Mouse (Mus musculus) monocyte, adult 5-6 weeks (primary cell): ENCODE data around the gene Ldlrad3. TPM values are rescaled to one million over a fixed set of nuclear protein-coding genes. Genes with fewer than 3 reads are reported as not detected.
A peak's percentile ranks its signal among the peaks of the same experiment; 100 is the strongest.

Experiments used
- ATAC-seq: fragments of 153-309, 156-312 bp; replicated peaks from 2 replicates; pipeline ENCODE4 v1.8.0; 2017; ENCODE audit warnings: mild to moderate bottlenecking; ENCODE audit not compliant: low TSS enrichment, insufficient number of reproducible peaks, severe bottlenecking, poor library complexity, low FRiP score
- total RNA-seq: library from RNA; stranded (forward); fragments of 200-1000, 200-491, 200-594 nt; gene quantifications from 3 replicates; pipeline ENCODE4 v1.2.3, GENCODE M21; 2017

Ldlrad3 gene
- 99.1 to 119 TPM (median 107 TPM) in 3 replicates for total RNA-seq

- peak; percentile 66 for ATAC-seq
These were observed at the start of gene Ldlrad3 for GRCm38 (mm10) chr2:102185951-102186561. Gene Ldlrad3 (minus strand): TSS chr2:102186385.

DNA sequence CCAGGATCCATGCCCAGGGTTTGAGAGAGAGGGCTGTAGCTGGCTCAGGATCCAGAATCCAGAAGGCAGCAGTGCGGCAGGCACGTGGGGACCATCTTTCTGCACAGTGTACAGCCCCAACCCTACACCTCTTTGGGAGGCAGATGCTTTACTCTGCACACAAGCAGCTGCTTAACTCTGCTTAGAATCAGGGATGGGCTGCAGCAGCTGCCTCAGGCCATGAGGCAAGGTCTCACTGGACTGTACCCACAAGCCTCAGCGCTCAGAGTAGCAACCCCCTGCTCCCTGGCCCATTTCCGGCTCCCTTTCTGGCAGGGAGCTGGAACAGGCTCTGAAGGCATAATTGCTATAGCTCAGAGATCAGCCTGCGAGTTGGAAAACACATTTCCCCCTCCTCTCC lies 45.3 kb upstream of the Ldlrad3 start:
- ATAC-seq, result no peak

GRCm38 (mm10) chr2:102229126-102229525 lies 42.9 kb upstream of the Ldlrad3 start:
- no peak for ATAC-seq

- no peak for ATAC-seq
These were observed 42.1 kb upstream of the Ldlrad3 start for GRCm38 (mm10) chr2:102228331-102228730.

- no peak for ATAC-seq
These were observed 41.7 kb upstream of the Ldlrad3 start for GRCm38 (mm10) chr2:102227839-102228238.

DNA sequence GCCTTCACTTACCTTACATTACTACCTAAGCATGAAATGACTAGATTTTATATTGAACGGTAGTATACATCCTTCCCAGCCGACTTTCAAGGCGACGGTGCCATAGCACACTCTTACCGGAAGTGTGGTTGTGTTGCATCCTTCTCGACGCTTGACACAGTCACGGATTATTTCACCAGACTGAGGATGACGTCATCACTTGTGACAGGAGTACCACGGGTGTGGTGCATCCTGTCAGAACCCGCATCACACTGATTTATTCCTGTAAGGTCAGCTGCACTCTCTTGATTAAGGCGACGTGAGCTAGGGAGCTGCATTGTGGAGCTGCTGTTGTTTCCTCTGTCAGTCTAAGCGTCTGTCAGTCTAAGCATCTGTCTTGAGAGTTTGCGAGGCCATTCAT lies 40.1 kb upstream of the Ldlrad3 start:
- ATAC-seq, result peak; percentile 76

- ATAC-seq, result no peak
These were observed 37.4 kb upstream of the Ldlrad3 start for GRCm38 (mm10) chr2:102223355-102224128.

- ATAC-seq, result no peak
These were observed 36.6 kb upstream of the Ldlrad3 start for GRCm38 (mm10) chr2:102222749-102223148.

DNA sequence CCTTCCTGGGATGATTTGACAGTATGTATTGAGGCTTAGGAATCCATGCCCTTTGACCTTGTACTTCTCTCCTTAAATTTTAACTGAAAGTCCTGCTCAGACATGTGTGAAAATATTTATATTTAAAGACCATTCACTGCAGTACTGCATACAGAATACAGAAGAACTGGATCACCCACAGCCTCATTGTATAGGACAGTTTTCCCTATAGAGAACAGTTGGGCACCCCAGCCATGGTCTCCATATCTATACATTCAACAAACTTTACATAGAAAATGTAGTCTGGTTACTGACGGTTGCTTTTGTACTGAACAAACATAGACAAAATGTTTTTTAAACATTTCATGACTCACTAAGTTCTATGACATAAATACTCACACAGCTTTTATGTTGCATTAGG lies 30.6 kb upstream of the Ldlrad3 start:
- ATAC-seq, result no peak

- ATAC-seq, result no peak
These were observed 25.9 kb upstream of the Ldlrad3 start for GRCm38 (mm10) chr2:102212096-102212495.

DNA sequence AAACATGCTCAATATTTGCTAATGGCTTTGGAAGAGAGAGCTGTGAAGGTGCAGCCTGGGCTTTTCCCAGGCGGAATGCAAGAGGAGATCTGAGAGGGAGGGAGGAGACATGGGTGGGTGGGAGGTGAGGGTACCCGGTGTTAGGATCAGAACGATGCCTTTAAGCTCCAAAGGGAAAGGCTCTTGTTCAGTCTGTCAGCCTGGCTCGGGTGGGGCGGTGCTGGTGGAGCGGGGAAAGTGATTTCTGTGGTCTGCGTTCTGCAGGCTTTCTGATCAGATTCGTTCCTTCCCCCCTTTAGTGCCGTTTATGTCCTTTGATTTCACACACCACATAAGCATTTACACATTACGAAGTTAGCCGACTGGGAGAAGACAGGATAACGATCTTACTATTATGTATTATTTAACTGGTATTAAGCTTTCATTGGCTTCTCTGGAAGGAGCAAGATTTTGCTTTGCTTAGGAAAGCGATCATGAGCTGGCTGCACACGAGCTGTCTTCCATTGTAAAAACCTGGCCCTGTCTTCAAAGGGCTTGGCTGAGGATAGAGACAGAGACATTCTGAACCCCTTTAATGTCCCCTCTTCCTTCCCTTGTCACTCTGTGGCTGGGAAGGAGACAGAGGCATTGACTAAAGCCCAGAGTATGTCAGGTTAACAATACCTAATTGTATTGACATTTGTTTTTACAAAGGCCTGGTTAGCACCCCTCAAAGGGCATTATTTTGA lies 19.7 kb upstream of the Ldlrad3 start:
- no peak for ATAC-seq

DNA sequence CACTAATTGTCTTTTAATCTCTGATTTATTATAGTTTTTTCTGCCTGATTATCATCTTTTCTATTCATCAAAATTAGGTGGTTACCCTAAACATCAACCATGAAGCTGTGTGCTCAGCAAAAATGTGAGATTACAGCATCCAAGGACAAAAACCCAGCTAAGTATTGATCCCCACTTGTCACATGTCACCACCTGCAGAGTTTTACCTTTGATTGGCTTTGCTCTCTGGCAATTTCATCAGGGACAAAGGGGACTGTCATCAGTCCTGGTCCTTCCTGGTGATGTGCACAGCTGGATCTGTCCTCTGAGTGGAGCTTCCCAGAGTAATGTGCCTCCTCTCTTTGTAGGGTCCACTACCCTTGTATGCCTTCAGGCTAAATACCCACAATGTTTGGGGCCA lies 17.3 kb upstream of the Ldlrad3 start:
- ATAC-seq, result no peak

GRCm38 (mm10) chr2:102202211-102202770 lies 16.1 kb upstream of the Ldlrad3 start:
- ATAC-seq, result no peak

- ATAC-seq, result peak; percentile 97
These were observed 15.2 kb upstream of the Ldlrad3 start for GRCm38 (mm10) chr2:102201198-102201948.

- no peak for ATAC-seq
These were observed 11.1 kb upstream of the Ldlrad3 start for GRCm38 (mm10) chr2:102197332-102197731.

- no peak for ATAC-seq
These were observed 10.5 kb upstream of the Ldlrad3 start for GRCm38 (mm10) chr2:102196709-102197108.

- peak; percentile 57; the same call in 1 of the 2 replicates for ATAC-seq
These were observed 9.3 kb upstream of the Ldlrad3 start for GRCm38 (mm10) chr2:102195494-102195893.

GRCm38 (mm10) chr2:102194247-102194646 lies 8.1 kb upstream of the Ldlrad3 start:
- ATAC-seq, result no peak
